Mouse (Mus musculus): ENCODE measurements around the gene Pxdn.

- TF ChIP-seq ZC3H11A (IDR thresholded peaks at IDR 0.05; ENCODE audit: borderline replicate concordance, low read depth, low read length) (no peak), ZNF384 (IDR thresholded peaks at IDR 0.05; ENCODE audit: low read depth, low read length) (no peak), HCFC1 (IDR thresholded peaks at IDR 0.05; ENCODE audit: borderline replicate concordance, insufficient read depth, low read length) (no peak)
Observed at GRCm38 (mm10) chr12:30048848-30049247, 111.4 kb downstream of the Pxdn start.

Measured in ES-E14 (cell line).